Mouse (Mus musculus) forebrain, embryonic 16.5 days (tissue): ENCODE data around the gene 4930568D16Rik. TPM values are rescaled to one million over a fixed set of nuclear protein-coding genes. Genes with fewer than 3 reads are reported as not detected.

ENCODE experiments used
- ATAC-seq: fragments of 200-750 bp; cut with Nextera tagmentation; 2 replicates; pipeline ENCODE4 v1.8.0; 2017; ENCODE audit warnings: mild to moderate bottlenecking, moderate library complexity
- H3K27ac ChIP-seq: fragments of 300-500 bp; sonication (generic); 2 replicates; pipeline ENCODE4 v1.5.1; 2014; ENCODE audit warnings: low read length, control low read depth
- H3K27me3 ChIP-seq: fragments of 300-500 bp; sonication (generic); replicated peaks from 2 replicates; pipeline ENCODE4 v1.6.1; 2014; ENCODE audit warnings: low read length; ENCODE audit not compliant: control insufficient read depth, insufficient read depth
- H3K36me3 ChIP-seq: fragments of 300-500 bp; sonication (generic); 2 replicates; pipeline ENCODE4 v1.6.1; 2014; ENCODE audit not compliant: control insufficient read depth, insufficient read depth
- H3K4me1 ChIP-seq: fragments of 300-500 bp; sonication (generic); replicated peaks from 2 replicates; pipeline ENCODE4 v1.6.1; 2014; ENCODE audit warnings: low read length; ENCODE audit not compliant: control insufficient read depth, insufficient read depth
- H3K4me2 ChIP-seq: fragments of 300-500 bp; sonication (generic); 2 replicates; pipeline ENCODE4 v1.6.1; 2014; ENCODE audit warnings: mild to moderate bottlenecking, low read length, control low read depth
- H3K4me3 ChIP-seq: fragments of 300-500 bp; sonication (generic); replicated peaks from 2 replicates; pipeline ENCODE4 v1.5.1; 2014; ENCODE audit warnings: mild to moderate bottlenecking, low read length, control low read depth
- H3K9ac ChIP-seq: fragments of 300-500 bp; sonication (generic); replicated peaks from 2 replicates; pipeline ENCODE4 v1.6.1; 2014; ENCODE audit warnings: low read depth, low read length, control low read depth
- H3K9me3 ChIP-seq: fragments of 300-500 bp; sonication (generic); 2 replicates; pipeline ENCODE4 v1.6.1; 2016; ENCODE audit warnings: low read length; ENCODE audit not compliant: control insufficient read depth
- WGBS: fragments of 180-500 bp; shearing (Covaris S2); extraction: QIAGEN DNeasy Blood & Tissue Kit; methylation state at CpG from one replicate; pipeline ENCODE4 v1.1.7; 2014; 5-methylcytosine and 5-hydroxymethylcytosine counted together
- polyA plus RNA-seq: library from polyadenylated mRNA; unstranded; fragments of >200 nt; fragmentation: Nextera tagmentation; extraction: Ambion mirVana; gene quantifications from 2 replicates; pipeline ENCODE4 v1.2.1, GENCODE M21; 2015

The 4930568D16Rik gene
- polyA plus RNA-seq, 1 experiment from 2014 or later = not detected

DNA sequence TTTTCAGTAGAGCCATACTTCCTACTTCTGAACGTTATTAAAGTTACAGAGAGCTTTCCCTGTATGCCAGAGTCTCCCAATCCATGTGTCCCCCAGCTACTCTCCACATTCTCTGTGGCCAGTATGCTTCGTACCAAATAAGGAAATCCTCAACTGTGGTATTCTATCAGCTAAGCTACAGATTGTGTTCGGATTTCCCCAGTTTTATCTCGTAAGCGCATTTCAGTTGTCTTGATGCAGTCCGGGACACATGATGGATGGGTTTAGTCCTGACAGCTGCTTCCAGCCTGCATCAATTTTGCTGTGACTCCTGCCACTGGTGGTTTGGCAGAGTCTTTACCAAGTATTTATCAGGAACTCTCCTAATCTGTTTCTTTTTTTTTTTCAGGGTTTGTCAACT is 10.1 kb upstream of the 4930568D16Rik start:
- Histone ChIP-seq H3K4me3 (no peak overlapping the region), H3K4me2 (no peak overlapping the region), H3K36me3 (no peaks in the 10 kb centered on the region), H3K9me3 (no peaks in the 10 kb centered on the region), H3K9ac (no peak overlapping the region), H3K4me1 (no peaks in the 10 kb centered on the region), H3K27me3 (no peaks in the 10 kb centered on the region), H3K27ac (no peak overlapping the region)
- WGBS = 88% methylated on average over 6 of the region's 6 CpGs
- no peak for ATAC-seq

- Histone ChIP-seq H3K4me1 (no peaks in the 10 kb centered on the region), H3K4me3 (no peak overlapping the region), H3K4me2 (no peak overlapping the region), H3K9me3 (no peaks in the 10 kb centered on the region), H3K9ac (no peak overlapping the region), H3K36me3 (no peaks in the 10 kb centered on the region), H3K27me3 (no peaks in the 10 kb centered on the region), H3K27ac (no peak overlapping the region)
- 13% methylated on average over 3 of the region's 3 CpGs for WGBS
- no peak for ATAC-seq
These were observed 5.5 kb upstream of the 4930568D16Rik start for GRCm38 (mm10) chr2:35373003-35373402.

GRCm38 (mm10) chr2:35370686-35371085 is 3.2 kb upstream of the 4930568D16Rik start:
- no peak for ATAC-seq
- Histone ChIP-seq H3K4me3 (no peak overlapping the region), H3K4me1 (no peaks in the 10 kb centered on the region), H3K9ac (no peak overlapping the region), H3K27ac (no peak overlapping the region), H3K27me3 (no peaks in the 10 kb centered on the region), H3K9me3 (no peaks in the 10 kb centered on the region), H3K36me3 (no peaks in the 10 kb centered on the region), H3K4me2 (no peak overlapping the region)

DNA sequence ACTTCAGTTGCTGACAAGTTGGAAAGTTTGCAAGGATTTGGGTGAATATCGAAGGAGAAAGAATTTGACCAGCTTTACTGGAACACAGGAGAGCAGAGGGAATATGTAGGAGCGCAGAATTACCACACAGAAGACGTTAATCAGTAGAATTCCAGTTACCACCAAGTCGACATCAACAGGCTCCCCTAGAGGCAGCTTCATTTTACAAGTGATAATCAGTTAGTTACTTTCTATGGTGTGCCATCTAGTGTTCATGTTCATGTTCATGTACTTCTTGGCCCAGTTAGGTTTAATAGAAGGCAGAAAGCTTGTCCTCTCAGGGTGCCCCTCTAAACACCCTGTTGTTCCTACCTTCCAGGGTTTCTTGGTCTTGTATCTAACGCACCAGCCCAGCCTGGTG is 18.3 kb downstream of the 4930568D16Rik start:
- 64% methylated on average over 5 of the region's 5 CpGs for WGBS
- no peak overlapping the region for H3K4me2 ChIP-seq
- ATAC-seq = peak; percentile 47; the same call in 1 of the 2 replicates
- H3K27ac ChIP-seq = no peak overlapping the region
- H3K36me3 ChIP-seq = no peaks in the 10 kb centered on the region
- H3K9me3 ChIP-seq = no peaks in the 10 kb centered on the region
- no peak overlapping the region for H3K4me3 ChIP-seq
- H3K27me3 ChIP-seq = no peaks in the 10 kb centered on the region
- H3K4me1 ChIP-seq = no peaks in the 10 kb centered on the region
- H3K9ac ChIP-seq = no peak overlapping the region

DNA sequence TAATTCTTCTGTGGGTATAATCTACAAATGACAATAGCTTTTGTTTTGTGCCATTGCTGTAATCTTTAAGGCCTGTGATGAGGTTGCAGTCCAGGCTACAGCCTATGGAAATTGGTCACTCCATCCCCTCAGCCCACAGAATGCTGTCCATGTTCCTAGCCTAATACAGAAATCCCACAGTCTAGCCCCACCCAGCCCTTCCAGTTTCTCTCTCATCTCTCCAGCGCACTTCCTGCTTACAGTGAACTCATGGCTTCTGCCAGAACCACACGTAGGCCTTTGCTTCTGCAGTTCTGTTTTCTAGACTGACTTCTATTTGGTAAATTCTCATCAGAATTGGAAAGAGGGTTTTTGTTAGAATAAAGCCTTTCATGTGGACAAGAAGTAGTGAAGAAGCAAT is 21.5 kb downstream of the 4930568D16Rik start:
- Histone ChIP-seq H3K4me3 (no peak overlapping the region), H3K27ac (no peak overlapping the region), H3K4me2 (no peak overlapping the region), H3K4me1 (no peaks in the 10 kb centered on the region), H3K9me3 (no peaks in the 10 kb centered on the region), H3K9ac (no peak overlapping the region), H3K36me3 (no peaks in the 10 kb centered on the region), H3K27me3 (no peaks in the 10 kb centered on the region)
- 74% methylated on average over 2 of the region's 2 CpGs for WGBS
- ATAC-seq = no peak

- 86% methylated on average over 3 of the region's 3 CpGs for WGBS
- Histone ChIP-seq H3K4me2 (no peak overlapping the region), H3K27ac (no peak overlapping the region), H3K9ac (no peak overlapping the region), H3K4me1 (no peaks in the 10 kb centered on the region), H3K36me3 (no peaks in the 10 kb centered on the region), H3K9me3 (no peaks in the 10 kb centered on the region), H3K4me3 (no peak overlapping the region), H3K27me3 (no peaks in the 10 kb centered on the region)
- ATAC-seq = no peak
These were observed 24.9 kb downstream of the 4930568D16Rik start for GRCm38 (mm10) chr2:35342605-35343004.

DNA sequence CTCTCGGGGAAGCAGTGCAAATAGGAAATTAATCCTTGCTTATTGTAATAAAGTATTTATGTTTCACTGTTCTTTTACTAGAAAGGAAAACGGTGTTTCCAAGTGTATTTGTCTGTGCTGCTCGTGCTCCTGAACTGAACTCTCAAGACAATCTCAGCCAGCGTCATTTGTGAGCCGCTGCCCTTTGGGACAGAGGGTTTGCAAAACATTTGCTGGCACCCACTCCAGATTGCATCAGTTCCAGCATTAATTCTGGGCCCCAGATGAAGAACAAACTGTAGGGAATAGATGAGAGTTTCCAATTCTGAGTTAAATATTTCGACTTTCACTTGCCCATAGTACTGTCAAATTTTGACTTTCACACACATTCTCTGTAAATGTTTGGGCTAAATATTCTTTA is 28.8 kb downstream of the 4930568D16Rik start:
- ATAC-seq = no peak
- H3K4me3 ChIP-seq = no peak overlapping the region
- H3K4me2 ChIP-seq = no peak overlapping the region
- H3K9me3 ChIP-seq = no peaks in the 10 kb centered on the region
- H3K27me3 ChIP-seq = no peaks in the 10 kb centered on the region
- WGBS = 84% methylated on average over 6 of the region's 6 CpGs
- H3K9ac ChIP-seq = no peak overlapping the region
- no peaks in the 10 kb centered on the region for H3K36me3 ChIP-seq
- peaks cover 6% of the 10 kb centered on the region; the same call in 1 of the 2 replicates for H3K4me1 ChIP-seq
- no peak overlapping the region for H3K27ac ChIP-seq

DNA sequence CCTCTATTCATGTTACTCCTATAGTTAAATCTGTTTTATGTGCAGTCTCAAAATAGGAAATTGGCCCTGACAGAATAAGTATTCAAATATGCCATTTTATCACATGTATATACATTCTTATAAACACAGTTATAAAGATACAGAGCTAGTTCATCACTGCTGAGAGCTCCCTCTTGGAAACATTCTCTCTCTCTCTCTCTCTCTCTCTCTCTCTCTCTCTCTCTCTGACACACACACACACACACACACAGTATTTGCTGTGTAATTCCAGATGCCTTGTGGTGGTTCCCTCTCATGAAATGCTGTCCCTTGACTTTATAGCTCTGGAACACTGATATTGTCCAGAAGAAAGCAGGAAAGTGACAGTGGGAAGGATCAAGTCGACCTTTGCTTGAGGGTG is 29.5 kb downstream of the 4930568D16Rik start:
- no peaks in the 10 kb centered on the region for H3K36me3 ChIP-seq
- H3K4me2 ChIP-seq = no peak overlapping the region
- H3K9me3 ChIP-seq = no peaks in the 10 kb centered on the region
- H3K4me3 ChIP-seq = no peak overlapping the region
- H3K27ac ChIP-seq = no peak overlapping the region
- H3K4me1 ChIP-seq = peaks cover 6% of the 10 kb centered on the region; the same call in 1 of the 2 replicates
- 88% methylated on average over 1 of the region's 1 CpGs for WGBS
- no peaks in the 10 kb centered on the region for H3K27me3 ChIP-seq
- no peak overlapping the region for H3K9ac ChIP-seq
- ATAC-seq = no peak

DNA sequence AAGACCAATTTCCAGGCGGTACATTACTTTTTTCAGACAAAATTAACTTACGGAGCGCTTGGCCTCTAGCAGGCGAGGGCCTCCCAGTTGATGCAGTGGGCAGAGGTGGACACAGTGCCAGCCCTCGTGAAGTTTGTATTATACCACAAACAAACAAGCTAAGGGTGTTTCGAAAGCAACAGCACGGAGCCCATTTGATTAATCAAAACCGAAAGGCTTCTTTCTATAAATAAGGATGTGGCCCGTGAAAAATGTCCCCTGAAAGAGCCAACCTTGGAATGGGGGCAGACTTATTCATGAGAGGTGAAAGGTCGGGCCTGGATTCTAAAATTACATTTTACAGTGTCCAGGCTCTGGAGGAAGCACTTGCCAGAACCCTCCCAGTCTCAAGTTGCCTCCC is 30.1 kb downstream of the 4930568D16Rik start:
- H3K4me1 ChIP-seq = peaks cover 6% of the 10 kb centered on the region; the same call in 1 of the 2 replicates
- WGBS = 38% methylated on average over 10 of the region's 10 CpGs
- H3K4me2 ChIP-seq = peak overlapping the region; percentile 95
- peak overlapping the region; percentile 66; the same call in 1 of the 2 replicates for H3K9ac ChIP-seq
- no peak overlapping the region for H3K27ac ChIP-seq
- H3K27me3 ChIP-seq = no peaks in the 10 kb centered on the region
- no peak for ATAC-seq
- no peaks in the 10 kb centered on the region for H3K36me3 ChIP-seq
- H3K9me3 ChIP-seq = no peaks in the 10 kb centered on the region
- H3K4me3 ChIP-seq = peak overlapping the region; percentile 71
